Comparison of ENCODE assay signal across 16 mouse cellular contexts in genomic region chr19:53184911-53185310, GRCm38 (mm10). TPM values are rescaled to one million over a fixed set of nuclear protein-coding genes. Genes with fewer than 3 reads are reported as not detected.
A peak's percentile ranks its signal among the peaks of the same experiment; 100 is the strongest.
DNase-seq lines count a peak whose midpoint lies in the region; ATAC-seq and TF ChIP-seq lines count a peak whose summit lies in the region.
"Had no signal": no experiment of that assay in that cellular context is flagged by ENCODE, and none has a peak within 500 bp of the region (broad histone marks: within the 10 kb centered on the region; RNA-seq: fewer than 3 reads in every experiment).

No protein-coding gene starts in this region.

- 42% methylated on average over 5 of the region's 5 CpGs for WGBS in lung, embryonic 16.5 days
- WGBS in intestine, postnatal 0 days = 48% methylated on average over 5 of the region's 5 CpGs
- WGBS in stomach, embryonic 16.5 days = 53% methylated on average over 5 of the region's 5 CpGs
- WGBS in forebrain, embryonic 10.5 days = 89% methylated on average over 5 of the region's 5 CpGs

- TF ChIP-seq CTCF in gastrocnemius, adult 2 months (IDR thresholded peaks at IDR 0.05) = no peak
- no peak for TF ChIP-seq CTCF in intestine, postnatal 0 days (IDR thresholded peaks at IDR 0.05; ENCODE audit: low read depth)

- H3K9me3 ChIP-seq in lung, embryonic 16.5 days (ENCODE audit: control insufficient read depth, low read length) = no peaks in the 10 kb centered on the region
- no peaks in the 10 kb centered on the region for H3K9me3 ChIP-seq in intestine, postnatal 0 days (ENCODE audit: control insufficient read depth)
- no peaks in the 10 kb centered on the region; the same call in 1 of the 2 replicates for H3K9me3 ChIP-seq in stomach, embryonic 16.5 days (replicated peaks; ENCODE audit: control insufficient read depth, low read length)
- no peaks in the 10 kb centered on the region for H3K9me3 ChIP-seq in forebrain, embryonic 10.5 days
- H3K9me3 ChIP-seq: embryonic facial prominence, embryonic 12.5 days; hindbrain, embryonic 13.5 days; limb, embryonic 10.5 days; neural tube, embryonic 13.5 days had no signal

- intact Hi-C loops in gastrocnemius, adult 2 months (cut with DNase I) = no loop called here

- ATAC-seq in lung, embryonic 16.5 days (ENCODE audit: low read depth) = no peak
- ATAC-seq in intestine, postnatal 0 days = 0 out of 2 replicates have a peak, but pooled peaks have one; percentile 39
- ATAC-seq in stomach, embryonic 16.5 days (ENCODE audit: insufficient read depth, low FRiP score) = no peak
- ATAC-seq: Patski had no signal

- no peaks in the 10 kb centered on the region for H3K27me3 ChIP-seq in lung, embryonic 16.5 days (ENCODE audit: control insufficient read depth, insufficient read depth, low read depth, low read length)
- H3K27me3 ChIP-seq in intestine, postnatal 0 days (replicated peaks; ENCODE audit: control insufficient read depth, insufficient read depth, low read length) = no peaks in the 10 kb centered on the region
- H3K27me3 ChIP-seq in stomach, embryonic 16.5 days (ENCODE audit: control insufficient read depth, insufficient read depth, low read length) = no peaks in the 10 kb centered on the region
- no peaks in the 10 kb centered on the region for H3K27me3 ChIP-seq in forebrain, embryonic 10.5 days (ENCODE audit: poor library complexity, severe bottlenecking)
- H3K27me3 ChIP-seq: embryonic facial prominence, embryonic 12.5 days; hindbrain, embryonic 13.5 days; neural tube, embryonic 13.5 days; Patski had no signal

- DNase-seq in gastrocnemius, adult 2 months = no peak
- no peak for DNase-seq in gastrocnemius, adult 18-20 months (ENCODE audit: low spot score)
- DNase-seq in lung, postnatal 14 days = no peak
- DNase-seq in forebrain, embryonic 10.5 days (ENCODE audit: extremely low spot score, low spot score) = no peak
- DNase-seq in right cerebral cortex, postnatal 10 days (ENCODE audit: low spot score in 2 of 2) = no peak
- DNase-seq: adrenal gland, adult 8-10 months; cerebellum, adult 9-10 months; right cerebral cortex, postnatal 4 days had no signal

- peaks cover 68% of the 10 kb centered on the region for H3K4me1 ChIP-seq in lung, embryonic 16.5 days (replicated peaks; ENCODE audit: control insufficient read depth, insufficient read depth, low read length)
- H3K4me1 ChIP-seq in intestine, postnatal 0 days (replicated peaks; ENCODE audit: control insufficient read depth, insufficient read depth, low read length) = peaks cover 4% of the 10 kb centered on the region
- H3K4me1 ChIP-seq in stomach, embryonic 16.5 days (ENCODE audit: control insufficient read depth, insufficient read depth, low read length) = peaks cover 69% of the 10 kb centered on the region
- peaks cover 36% of the 10 kb centered on the region for H3K4me1 ChIP-seq in forebrain, embryonic 10.5 days

- H3K27ac ChIP-seq in gastrocnemius, adult 2 months = peak overlapping the region; percentile 84
- H3K27ac ChIP-seq in lung, embryonic 16.5 days (ENCODE audit: low read length) = peak overlapping the region; percentile 65
- no peak overlapping the region for H3K27ac ChIP-seq in intestine, postnatal 0 days (ENCODE audit: low read depth, low read length)
- peak overlapping the region; percentile 56 for H3K27ac ChIP-seq in stomach, embryonic 16.5 days (ENCODE audit: low read length)
- no peak overlapping the region for H3K27ac ChIP-seq in forebrain, embryonic 10.5 days
- H3K27ac ChIP-seq: hindbrain, embryonic 13.5 days; neural tube, embryonic 13.5 days had no signal

- H3K4me3 ChIP-seq in gastrocnemius, adult 2 months = no peak overlapping the region
- no peak overlapping the region for H3K4me3 ChIP-seq in lung, embryonic 16.5 days (ENCODE audit: low read length)
- H3K4me3 ChIP-seq in intestine, postnatal 0 days (ENCODE audit: low read depth, low read length) = no peak overlapping the region
- no peak overlapping the region for H3K4me3 ChIP-seq in stomach, embryonic 16.5 days (replicated peaks; ENCODE audit: low read length)
- H3K4me3 ChIP-seq in forebrain, embryonic 10.5 days = no peak overlapping the region
- H3K4me3 ChIP-seq: embryonic facial prominence, embryonic 12.5 days; hindbrain, embryonic 13.5 days; limb, embryonic 10.5 days; neural tube, embryonic 13.5 days had no signal

- H3K9ac ChIP-seq in lung, embryonic 16.5 days (ENCODE audit: low read length) = no peak overlapping the region
- no peak overlapping the region for H3K9ac ChIP-seq in intestine, postnatal 0 days (ENCODE audit: low read depth, low read length)
- no peak overlapping the region for H3K9ac ChIP-seq in stomach, embryonic 16.5 days (ENCODE audit: low read length)
- H3K9ac ChIP-seq: embryonic facial prominence, embryonic 12.5 days; hindbrain, embryonic 13.5 days; neural tube, embryonic 13.5 days had no signal

- no peak overlapping the region for H3K4me2 ChIP-seq in lung, embryonic 16.5 days (ENCODE audit: low read depth, low read length)
- H3K4me2 ChIP-seq in intestine, postnatal 0 days (replicated peaks; ENCODE audit: low read depth) = no peak overlapping the region
- no peak overlapping the region for H3K4me2 ChIP-seq in stomach, embryonic 16.5 days (ENCODE audit: low read depth, low read length)
- H3K4me2 ChIP-seq: embryonic facial prominence, embryonic 12.5 days; hindbrain, embryonic 13.5 days; neural tube, embryonic 13.5 days had no signal

- no peaks in the 10 kb centered on the region for H3K36me3 ChIP-seq in lung, embryonic 16.5 days (ENCODE audit: control insufficient read depth, insufficient read depth, low read length)
- H3K36me3 ChIP-seq in intestine, postnatal 0 days (ENCODE audit: control insufficient read depth, insufficient read depth) = no peaks in the 10 kb centered on the region
- H3K36me3 ChIP-seq in stomach, embryonic 16.5 days (ENCODE audit: control insufficient read depth, insufficient read depth, low read length) = no peaks in the 10 kb centered on the region
- 0 out of 2 replicates have a peak, but pooled peaks cover 5% of the 10 kb centered on the region for H3K36me3 ChIP-seq in forebrain, embryonic 10.5 days (replicated peaks)
- H3K36me3 ChIP-seq: embryonic facial prominence, embryonic 12.5 days; hindbrain, embryonic 13.5 days; neural tube, embryonic 13.5 days had no signal

RNA-seq across cellular contexts. Expression of gene Add3, which starts 44.7 kb away (rescaled TPM):
- total RNA-seq in gastrocnemius, adult 2 months (2021) = 10 to 100 TPM; 17.0 to 29.5 TPM
- total RNA-seq in gastrocnemius, adult 18-20 months (2021) = 10 to 100 TPM; 23.0 to 30.5 TPM
- 91.3 and 101 TPM in 2 replicates for polyA plus RNA-seq in lung, embryonic 16.5 days (2015; fragmentation: Nextera tagmentation; extraction: Ambion mirVana)
- polyA plus RNA-seq in intestine, postnatal 0 days (2015; fragmentation: Nextera tagmentation; extraction: Ambion mirVana) = 46.8 and 50.9 TPM in 2 replicates
- polyA plus RNA-seq in stomach, embryonic 16.5 days (2015; fragmentation: Nextera tagmentation; extraction: Ambion mirVana) = 82.6 and 84.9 TPM in 2 replicates
- polyA plus RNA-seq in forebrain, embryonic 10.5 days (2016; fragmentation: Nextera tagmentation; extraction: Ambion mirVana) = 55.4 and 59.3 TPM in 2 replicates

Comparison
In these comparisons a context has a peak if more than half of its experiments do, and no peak if none do; other contexts are left out.
1. H3K27ac ChIP-seq: peak in gastrocnemius, adult 2 months (single experiment), lung, embryonic 16.5 days (single experiment) and stomach, embryonic 16.5 days (single experiment); none in intestine, postnatal 0 days (single experiment) and forebrain, embryonic 10.5 days (single experiment).